Mouse (Mus musculus) olfactory bulb, adult 2 months (tissue): ENCODE data around the gene Tas2r120. TPM values are rescaled to one million over a fixed set of nuclear protein-coding genes. Genes with fewer than 3 reads are reported as not detected.
"Not testable (repeated sequence)": the region's sequence is repeated elsewhere in the genome, so short reads cannot be mapped to it uniquely, and the experiment has no call there.

Source experiments
- H3K27ac ChIP-seq: fragments of 200-500 bp; 2 replicates; pipeline ENCODE4 v1.5.1; 2012; ENCODE audit warnings: low read depth, low read length; ENCODE audit not compliant: insufficient read depth
- H3K4me1 ChIP-seq: fragments of 200-500 bp; 2 replicates; pipeline ENCODE4 v1.6.1; 2012; ENCODE audit warnings: low read length; ENCODE audit not compliant: control insufficient read depth, insufficient read depth
- H3K4me3 ChIP-seq: fragments of 200-500 bp; 2 replicates; pipeline ENCODE4 v1.5.1; 2012; ENCODE audit warnings: mild to moderate bottlenecking, low read depth, low read length, moderate library complexity; ENCODE audit not compliant: insufficient read depth
- CTCF ChIP-seq: fragments of 200-500 bp; IDR thresholded peaks from 2 replicates; pipeline ENCODE4 v1.5.1; 2012; ENCODE audit warnings: low read depth, mild to moderate bottlenecking, low read length, moderate library complexity; ENCODE audit not compliant: insufficient read depth
- POLR2A ChIP-seq: fragments of 200-500 bp; IDR thresholded peaks from 2 replicates; pipeline ENCODE4 v1.6.1; 2012; ENCODE audit warnings: mild to moderate bottlenecking, low read depth, low read length, moderate library complexity; ENCODE audit not compliant: insufficient read depth
- whole genome bisulfite sequencing: fragments of 180-500 bp; shearing (Covaris S2); methylation state at CpG from one replicate; pipeline ENCODE4 v1.1.7; 2018; 5-methylcytosine and 5-hydroxymethylcytosine counted together
- polyA plus RNA-seq: library from polyadenylated mRNA; stranded (reverse); fragments of >200 nt; gene quantifications from 2 replicates; pipeline ENCODE4 v1.2.4, GENCODE M21; 2012; ENCODE audit warnings: low replicate concordance; ENCODE audit not compliant: missing spikeins, insufficient read depth, insufficient read length

Tas2r120 gene
- not detected in 2 replicates for polyA plus RNA-seq

DNA sequence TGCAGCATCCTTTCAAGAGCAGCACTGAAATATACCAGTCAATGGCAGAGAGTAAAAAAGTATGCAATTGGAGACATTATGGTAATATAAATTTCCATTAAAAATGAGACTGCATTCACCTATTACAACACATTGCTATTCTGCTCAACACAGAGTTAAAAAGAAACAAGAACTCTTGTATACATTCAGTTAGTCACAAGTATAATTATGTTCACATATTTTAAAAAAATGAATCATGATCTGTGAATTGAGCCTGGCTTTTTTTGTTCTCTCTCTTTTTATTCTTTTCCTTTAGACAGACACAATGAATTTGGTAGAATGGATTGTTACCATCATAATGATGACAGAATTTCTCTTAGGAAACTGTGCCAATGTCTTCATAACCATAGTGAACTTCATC is at the start of gene Tas2r120:
TSS of gene Tas2r120 (plus strand) at position 301 of the 400 bp plus-strand sequence.
- no peak within 1 kb of the TSS for H3K4me3 ChIP-seq
- no peak within 1 kb of the TSS for H3K27ac ChIP-seq
- H3K4me1 ChIP-seq: no peaks in the 10 kb centered on the region
- TF ChIP-seq CTCF: no peak
- no peak for TF ChIP-seq POLR2A

DNA sequence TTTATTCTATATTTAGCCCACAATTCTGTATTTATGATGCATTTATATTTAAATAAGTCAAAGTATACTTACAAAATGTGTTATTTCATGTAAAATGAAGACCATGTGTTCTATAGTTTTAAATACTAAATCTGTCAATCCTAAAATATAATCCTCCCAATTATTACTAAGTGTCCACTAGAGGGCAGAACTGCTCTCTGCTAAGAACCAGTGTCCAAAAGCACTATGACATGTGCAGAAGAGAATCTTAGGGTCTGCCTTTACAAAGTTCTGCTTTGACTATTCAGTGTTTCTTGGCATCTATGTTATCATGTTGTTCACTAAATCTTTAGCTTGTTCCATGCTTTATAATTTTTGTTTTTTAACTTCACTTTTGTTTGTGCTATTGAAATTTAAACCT is 7.4 kb upstream of the Tas2r120 start:
- Histone ChIP-seq H3K4me1 (no peaks in the 10 kb centered on the region), H3K4me3 (no peak overlapping the region), H3K27ac (no peak overlapping the region)
- no peak for TF ChIP-seq CTCF
- TF ChIP-seq POLR2A: no peak

DNA sequence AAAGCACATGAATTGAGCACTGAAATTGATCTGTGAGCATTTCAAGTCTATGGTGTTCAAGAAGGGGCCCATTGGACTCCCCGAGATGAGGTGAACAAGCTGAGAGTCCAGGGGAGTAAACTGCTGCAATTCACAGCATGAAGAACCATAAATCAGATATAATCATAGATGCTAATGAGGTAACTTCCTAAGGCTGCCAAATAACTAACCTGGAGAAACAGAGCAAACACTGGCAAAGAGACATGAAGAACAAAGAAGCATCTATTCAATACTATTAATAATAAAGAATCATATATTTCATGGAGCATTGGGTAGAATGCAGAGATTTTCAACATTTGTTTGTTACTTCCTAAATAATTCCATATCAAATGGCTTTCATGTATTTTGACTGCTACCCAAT is 5.3 kb upstream of the Tas2r120 start, which contains the start of gene A630073D07Rik:
TSS of gene A630073D07Rik (minus strand) at position 101 of the 400 bp plus-strand sequence.
- H3K4me3 ChIP-seq: no peak within 1 kb of the TSS
- H3K4me1 ChIP-seq: no peaks in the 10 kb centered on the region
- TF ChIP-seq CTCF (no peak), POLR2A (no peak)
- no peak within 1 kb of the TSS for H3K27ac ChIP-seq
- 93% methylated on average over 1 of the region's 1 CpGs for WGBS

DNA sequence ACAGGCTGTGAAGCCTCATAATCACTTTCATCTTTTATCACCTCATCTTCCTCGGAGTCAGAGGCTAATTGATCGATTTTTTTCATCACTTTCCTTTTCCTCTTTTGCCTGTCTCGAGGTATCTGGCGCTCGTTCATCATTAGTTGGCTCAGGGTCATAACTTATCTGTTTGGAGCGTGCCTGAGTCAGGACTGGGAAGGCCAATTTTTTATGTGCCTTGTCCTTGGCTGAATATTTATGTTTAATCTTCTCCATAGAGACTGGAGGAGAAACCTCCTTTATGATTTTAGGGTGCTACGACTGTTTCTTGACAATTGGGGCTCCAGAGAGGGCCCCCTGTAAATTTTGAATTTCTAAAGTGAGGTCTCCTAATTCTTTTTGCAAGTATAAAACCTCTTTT is 34.8 kb downstream of the Tas2r120 start:
- H3K4me3 ChIP-seq, H3K4me1 ChIP-seq, H3K27ac ChIP-seq: not testable (repeated sequence)
- 80% methylated on average over 7 of the region's 7 CpGs for WGBS

DNA sequence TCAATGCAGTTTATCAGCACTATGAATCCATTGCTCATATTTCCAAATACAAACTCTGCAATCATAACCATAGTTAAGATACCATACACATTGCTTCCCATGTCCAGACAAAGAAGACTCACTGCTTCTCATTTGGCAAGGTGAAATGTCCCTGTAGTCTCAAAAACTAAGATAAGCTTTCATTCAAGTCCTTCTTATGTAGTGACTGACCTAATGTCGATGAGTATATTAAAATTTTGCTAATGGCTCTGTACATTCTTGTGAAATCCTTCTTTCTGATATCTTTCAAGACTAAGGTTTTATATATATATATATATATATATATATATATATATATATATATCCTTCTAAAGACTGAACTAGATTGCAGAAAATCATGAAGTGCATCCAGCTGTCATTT is 44.2 kb downstream of the Tas2r120 start, which contains the start of gene Tas2r121:
TSS of gene Tas2r121 (minus strand) at position 101 of the 400 bp plus-strand sequence.
- Histone ChIP-seq H3K27ac (no peak within 1 kb of the TSS), H3K4me1 (no peaks in the 10 kb centered on the region), H3K4me3 (no peak within 1 kb of the TSS)
- TF ChIP-seq CTCF (no peak), POLR2A (no peak)
- 73% methylated on average over 1 of the region's 1 CpGs for WGBS

Other genes with a start within 250 kb of the Tas2r120 start
- not detected in 2 replicates for gene Prh1, start 87.1 kb upstream of the Tas2r120 start, polyA plus RNA-seq
- gene Prp2, start 61.0 kb upstream of the Tas2r120 start, polyA plus RNA-seq: not detected in 2 replicates
- not detected in 2 replicates for gene A630073D07Rik, start 5.4 kb upstream of the Tas2r120 start, polyA plus RNA-seq
- gene Tas2r121, start 44.1 kb downstream of the Tas2r120 start, polyA plus RNA-seq: not detected in 2 replicates
- not detected in 2 replicates for gene Tas2r122, start 55.0 kb downstream of the Tas2r120 start, polyA plus RNA-seq
- not detected in 2 replicates for gene Tas2r115, start 81.1 kb downstream of the Tas2r120 start, polyA plus RNA-seq
- not detected in 2 replicates for gene Tas2r124, start 97.8 kb downstream of the Tas2r120 start, polyA plus RNA-seq
- not detected in 2 replicates for gene Tas2r102, start 105.2 kb downstream of the Tas2r120 start, polyA plus RNA-seq
- gene Tas2r136, start 121.2 kb downstream of the Tas2r120 start, polyA plus RNA-seq: not detected in 2 replicates
- gene Tas2r117, start 145.9 kb downstream of the Tas2r120 start, polyA plus RNA-seq: not detected in 2 replicates
- gene Tas2r123, start 190.2 kb downstream of the Tas2r120 start, polyA plus RNA-seq: not detected in 2 replicates
- gene Tas2r116, start 198.5 kb downstream of the Tas2r120 start, polyA plus RNA-seq: not detected in 2 replicates
- not detected in 2 replicates for gene Tas2r110, start 211.1 kb downstream of the Tas2r120 start, polyA plus RNA-seq
- gene Tas2r113, start 236.1 kb downstream of the Tas2r120 start, polyA plus RNA-seq: not detected in 2 replicates